Mouse (Mus musculus): ENCODE measurements around the gene Pebp1.

The Pebp1 gene

DNA sequence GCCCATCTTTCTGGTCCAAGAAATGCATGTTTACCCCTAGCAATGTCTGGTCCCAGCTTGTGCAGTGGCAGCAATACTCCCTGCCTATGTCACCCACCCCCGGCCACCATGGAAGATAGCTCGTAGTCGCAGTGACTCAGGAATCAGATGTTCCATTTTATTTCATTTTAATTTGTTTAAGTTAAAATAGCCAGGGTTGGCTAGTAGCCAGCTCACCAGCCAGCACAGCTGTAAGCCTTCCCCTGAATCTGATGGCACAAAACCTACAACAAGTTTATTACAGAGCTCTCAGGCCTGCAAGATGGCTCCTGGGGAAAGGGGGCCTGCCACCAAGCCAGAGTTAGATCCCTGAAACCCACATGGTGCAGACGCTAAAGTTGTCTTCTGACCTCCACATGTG is 48.3 kb downstream of the Pebp1 start:
- no peak for DNase-seq

DNA sequence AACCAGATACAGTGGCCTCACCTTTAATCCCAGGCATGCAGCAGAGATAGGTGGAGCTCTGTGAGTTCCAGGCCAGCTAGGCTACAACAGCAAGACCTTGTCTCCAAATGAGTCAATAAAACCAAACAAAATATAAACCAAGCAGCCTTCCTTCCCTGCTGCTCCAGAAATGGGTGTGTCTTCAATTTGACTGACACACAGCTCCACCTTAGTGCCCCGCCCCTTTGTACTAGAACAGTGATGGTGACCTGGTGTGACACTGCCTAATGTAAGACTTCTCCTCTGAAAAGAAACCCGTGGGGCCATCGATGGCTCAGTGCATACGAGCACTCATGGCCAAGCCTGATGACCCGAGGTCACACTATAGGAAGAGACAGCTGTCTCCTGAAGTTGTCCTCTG is 50.9 kb downstream of the Pebp1 start:
- no peak for DNase-seq
